Mouse (Mus musculus) cerebellum, adult 2 months (tissue): ENCODE measurements around the gene Tmem89.

ENCODE experiments used
- CTCF ChIP-seq: fragments of 200-500 bp; IDR thresholded peaks from 2 replicates; pipeline ENCODE4 v1.5.1; 2011; ENCODE audit warnings: low read depth, mild to moderate bottlenecking, control low read depth, low read length, moderate library complexity, borderline replicate concordance; ENCODE audit not compliant: insufficient read depth
- POLR2A ChIP-seq: fragments of 200-500 bp; IDR thresholded peaks from 2 replicates; pipeline ENCODE4 v1.6.1; 2011; ENCODE audit warnings: low read length, control low read depth, borderline replicate concordance; ENCODE audit not compliant: insufficient read depth

DNA sequence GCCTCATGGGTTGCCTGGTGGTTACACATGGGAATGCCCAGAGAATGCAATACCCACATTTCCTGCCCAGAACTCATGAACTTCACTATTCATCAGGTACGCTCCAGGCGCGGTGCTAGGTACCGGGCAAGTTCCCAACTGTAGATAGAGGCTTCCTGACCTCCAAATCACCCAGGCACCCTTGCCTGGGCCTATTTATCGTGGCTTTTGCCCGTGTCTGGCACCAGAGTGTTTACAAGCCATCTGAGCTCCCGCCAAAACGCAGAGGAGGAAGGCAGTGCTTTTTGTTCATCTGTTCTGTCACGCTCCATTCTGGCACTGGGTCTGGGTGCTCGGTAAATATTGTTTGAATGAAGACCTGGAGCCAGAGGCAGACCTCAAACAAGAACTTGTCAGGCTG, 798 bp upstream of the Tmem89 start:
- TF ChIP-seq CTCF (no peak), POLR2A (no peak)
